ENCODE assay signal across 9 mouse cellular contexts in the genomic region with DNA sequence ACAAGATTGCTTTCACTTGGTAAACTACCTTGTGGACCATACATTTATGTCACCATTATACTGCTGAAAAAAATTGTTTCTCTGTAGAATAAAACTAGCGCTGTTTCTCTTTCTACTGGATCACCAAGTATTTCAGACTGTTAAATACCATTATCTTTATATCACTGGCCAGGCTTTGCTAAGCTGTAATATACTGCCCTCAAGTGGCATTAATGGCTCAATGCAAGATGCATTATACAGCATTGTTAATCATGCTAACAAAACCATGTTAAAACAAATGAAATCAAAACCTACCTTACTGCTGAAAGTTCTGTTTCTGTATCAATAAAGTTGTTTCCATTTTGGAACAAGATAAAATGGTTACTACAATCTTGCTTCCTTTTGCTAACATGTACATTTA.
DNase-seq lines count a peak whose midpoint lies in the region; ATAC-seq and TF ChIP-seq lines count a peak whose summit lies in the region.
"Had no signal": no experiment of that assay in that cellular context is flagged by ENCODE, and none has a peak within 500 bp of the region (broad histone marks: within the 10 kb centered on the region; RNA-seq: fewer than 3 reads in every experiment).

No protein-coding gene starts in this region.

- ATAC-seq in forebrain, embryonic 16.5 days, result peak; percentile 68
- ATAC-seq in forebrain, embryonic 11.5 days (replicated peaks; ENCODE audit: low FRiP score), result no peak
- ATAC-seq in liver, postnatal 0 days, result no peak
- ATAC-seq in liver, embryonic 12.5 days, result no peak

- 66% methylated on average over 1 of the region's 1 CpGs for WGBS in forebrain, embryonic 16.5 days
- 73% methylated on average over 1 of the region's 1 CpGs for WGBS in forebrain, embryonic 11.5 days
- WGBS in liver, postnatal 0 days (ENCODE audit: insufficient replicate concordance), result 75% methylated on average over 1 of the region's 1 CpGs
- WGBS in liver, embryonic 12.5 days (ENCODE audit: insufficient replicate concordance), result 67% methylated on average over 1 of the region's 1 CpGs

- no peak overlapping the region for H3K4me2 ChIP-seq in forebrain, embryonic 16.5 days (ENCODE audit: low read length)
- no peak overlapping the region for H3K4me2 ChIP-seq in forebrain, embryonic 11.5 days (ENCODE audit: low read depth, low read length, severe bottlenecking)
- H3K4me2 ChIP-seq in liver, postnatal 0 days (ENCODE audit: low read depth, low read length), result no peak overlapping the region
- H3K4me2 ChIP-seq in liver, embryonic 12.5 days, result no peak overlapping the region
- H3K4me2 ChIP-seq: neural tube, embryonic 12.5 days had no signal

- TF ChIP-seq CTCF in liver, postnatal 0 days (IDR thresholded peaks at IDR 0.05; ENCODE audit: low read depth), result peak; percentile 70

- no peak overlapping the region for H3K4me3 ChIP-seq in forebrain, embryonic 16.5 days (replicated peaks; ENCODE audit: low read length)
- no peak overlapping the region for H3K4me3 ChIP-seq in forebrain, embryonic 11.5 days (ENCODE audit: low read depth, low read length)
- H3K4me3 ChIP-seq in liver, postnatal 0 days (ENCODE audit: low read depth, low read length), result no peak overlapping the region
- no peak overlapping the region for H3K4me3 ChIP-seq in liver, embryonic 12.5 days
- H3K4me3 ChIP-seq: neural tube, embryonic 12.5 days had no signal

- H3K9ac ChIP-seq in forebrain, embryonic 16.5 days (replicated peaks; ENCODE audit: low read depth, low read length), result no peak overlapping the region
- no peak overlapping the region for H3K9ac ChIP-seq in forebrain, embryonic 11.5 days (ENCODE audit: low read length)
- H3K9ac ChIP-seq in liver, postnatal 0 days (replicated peaks), result no peak overlapping the region
- no peak overlapping the region for H3K9ac ChIP-seq in liver, embryonic 12.5 days
- H3K9ac ChIP-seq: neural tube, embryonic 12.5 days had no signal

- no peaks in the 10 kb centered on the region for H3K27me3 ChIP-seq in forebrain, embryonic 16.5 days (replicated peaks; ENCODE audit: control insufficient read depth, insufficient read depth, low read length)
- H3K27me3 ChIP-seq in forebrain, embryonic 11.5 days (ENCODE audit: control insufficient read depth, insufficient read depth, low read length), result no peaks in the 10 kb centered on the region
- H3K27me3 ChIP-seq in liver, postnatal 0 days (ENCODE audit: insufficient read depth, low read length), result no peaks in the 10 kb centered on the region
- no peaks in the 10 kb centered on the region for H3K27me3 ChIP-seq in liver, embryonic 12.5 days (replicated peaks)
- H3K27me3 ChIP-seq: neural tube, embryonic 12.5 days had no signal

- no peak for TF ChIP-seq EP300 in liver, postnatal 0 days (IDR thresholded peaks at IDR 0.05; ENCODE audit: low read depth)

- peaks cover 12% of the 10 kb centered on the region for H3K36me3 ChIP-seq in forebrain, embryonic 16.5 days (ENCODE audit: control insufficient read depth, insufficient read depth)
- H3K36me3 ChIP-seq in forebrain, embryonic 11.5 days (ENCODE audit: control insufficient read depth, insufficient read depth, low read length), result no peaks in the 10 kb centered on the region; the same call in 1 of the 2 replicates
- H3K36me3 ChIP-seq in liver, postnatal 0 days (replicated peaks; ENCODE audit: insufficient read depth, low read length), result peaks cover 34% of the 10 kb centered on the region
- H3K36me3 ChIP-seq in liver, embryonic 12.5 days, result peaks cover 29% of the 10 kb centered on the region

- H3K27ac ChIP-seq in forebrain, embryonic 16.5 days (ENCODE audit: low read length), result no peak overlapping the region
- H3K27ac ChIP-seq in forebrain, embryonic 11.5 days (ENCODE audit: low read depth, low read length), result no peak overlapping the region
- no peak overlapping the region for H3K27ac ChIP-seq in liver, postnatal 0 days (ENCODE audit: low read depth)
- no peak overlapping the region for H3K27ac ChIP-seq in liver, embryonic 12.5 days
- H3K27ac ChIP-seq: neural tube, embryonic 12.5 days had no signal

- no peaks in the 10 kb centered on the region for H3K9me3 ChIP-seq in forebrain, embryonic 16.5 days (ENCODE audit: control insufficient read depth, low read length)
- H3K9me3 ChIP-seq in forebrain, embryonic 11.5 days (ENCODE audit: control insufficient read depth, low read length), result no peaks in the 10 kb centered on the region
- no peaks in the 10 kb centered on the region for H3K9me3 ChIP-seq in liver, postnatal 0 days (ENCODE audit: low read length)
- H3K9me3 ChIP-seq in liver, embryonic 12.5 days (replicated peaks), result no peaks in the 10 kb centered on the region
- H3K9me3 ChIP-seq: neural tube, embryonic 12.5 days had no signal

- H3K4me1 ChIP-seq in forebrain, embryonic 16.5 days (replicated peaks; ENCODE audit: control insufficient read depth, insufficient read depth, low read length), result no peaks in the 10 kb centered on the region
- H3K4me1 ChIP-seq in forebrain, embryonic 11.5 days (replicated peaks; ENCODE audit: control insufficient read depth, insufficient read depth, low read length), result no peaks in the 10 kb centered on the region
- H3K4me1 ChIP-seq in liver, postnatal 0 days (ENCODE audit: insufficient read depth), result no peaks in the 10 kb centered on the region
- no peaks in the 10 kb centered on the region for H3K4me1 ChIP-seq in liver, embryonic 12.5 days
- H3K4me1 ChIP-seq: neural tube, embryonic 12.5 days had no signal

- DNase-seq in forebrain, embryonic 11.5 days (ENCODE audit: low spot score), result no peak
- DNase-seq in liver, postnatal 0 days, result no peak
- peak; percentile 43 for DNase-seq in adipocyte (ENCODE audit: low spot score)
- peak; percentile 39 for DNase-seq in mesoderm, embryonic 11.5 days (ENCODE audit: low read depth, low spot score)
- DNase-seq in gastrocnemius, postnatal 10 days, result no peak
- no peak for DNase-seq in heart, adult 9 months (ENCODE audit: low spot score in 2 of 2)

Comparison
In these comparisons a context has a peak if more than half of its experiments do, and no peak if none do; other contexts are left out.
1. DNase-seq: peak in adipocyte (single experiment) and mesoderm, embryonic 11.5 days (single experiment); none in forebrain, embryonic 11.5 days (single experiment), liver, postnatal 0 days (single experiment), gastrocnemius, postnatal 10 days (single experiment) and heart, adult 9 months (0 of 2).